Mouse (Mus musculus) heart, postnatal 0 days (tissue): ENCODE data around the gene Cd151.

Source experiments
- CTCF ChIP-seq: IDR thresholded peaks from 2 replicates; pipeline ENCODE4 v1.5.1; 2016; ENCODE audit warnings: antibody characterized with exemption, control low read depth, low read depth
- EP300 ChIP-seq: IDR thresholded peaks from 2 replicates; pipeline ENCODE4 v1.6.1; 2016; ENCODE audit warnings: antibody characterized with exemption, low read depth

- TF ChIP-seq CTCF = peak; percentile 30; the same call in 1 of the 2 replicates
- no peak for TF ChIP-seq EP300
These were observed 23.9 kb upstream of the Cd151 start for GRCm38 (mm10) chr7:141443081-141443821.
